Mouse (Mus musculus) kidney, embryonic 14.5 days (tissue): Measurements from ENCODE around the gene Vamp2. TPM values are rescaled to one million over a fixed set of nuclear protein-coding genes. Genes with fewer than 3 reads are reported as not detected.

ENCODE experiments used
- ATAC-seq: fragments of 200-750 bp; cut with Nextera tagmentation; 2 replicates; pipeline ENCODE4 v1.8.0; 2017; ENCODE audit warnings: moderate number of reproducible peaks, mild to moderate bottlenecking, moderate TSS enrichment, moderate library complexity; ENCODE audit not compliant: low FRiP score, low TSS enrichment
- H3K27ac ChIP-seq: fragments of 300-500 bp; sonication (generic); 2 replicates; pipeline ENCODE4 v1.5.1; 2014; ENCODE audit warnings: low read depth, mild to moderate bottlenecking, low read length, moderate library complexity, mixed read lengths
- H3K27me3 ChIP-seq: fragments of 300-500 bp; sonication (generic); 2 replicates; pipeline ENCODE4 v1.6.1; 2014; ENCODE audit warnings: mild to moderate bottlenecking, low read length; ENCODE audit not compliant: control insufficient read depth, insufficient read depth
- H3K36me3 ChIP-seq: fragments of 300-500 bp; sonication (generic); 2 replicates; pipeline ENCODE4 v1.6.1; 2014; ENCODE audit warnings: low read length, mixed read lengths; ENCODE audit not compliant: control insufficient read depth, insufficient read depth
- H3K4me1 ChIP-seq: fragments of 300-500 bp; sonication (generic); 2 replicates; pipeline ENCODE4 v1.6.1; 2014; ENCODE audit warnings: low read length, mixed read lengths; ENCODE audit not compliant: control insufficient read depth, insufficient read depth
- H3K4me2 ChIP-seq: fragments of 300-500 bp; sonication (generic); replicated peaks from 2 replicates; pipeline ENCODE4 v1.6.1; 2014; ENCODE audit warnings: low read depth, mild to moderate bottlenecking, low read length
- H3K4me3 ChIP-seq: fragments of 300-500 bp; sonication (generic); 2 replicates; pipeline ENCODE4 v1.5.1; 2014; ENCODE audit warnings: mild to moderate bottlenecking, low read length
- H3K9ac ChIP-seq: fragments of 300-500 bp; sonication (generic); 2 replicates; pipeline ENCODE4 v1.6.1; 2014; ENCODE audit warnings: low read depth, mild to moderate bottlenecking, low read length, moderate library complexity
- H3K9me3 ChIP-seq: fragments of 300-500 bp; sonication (generic); 2 replicates; pipeline ENCODE4 v1.6.1; 2016; ENCODE audit warnings: low read length; ENCODE audit not compliant: control insufficient read depth
- WGBS: fragments of 180-500 bp; shearing (Covaris S2); extraction: QIAGEN DNeasy Blood & Tissue Kit; methylation state at CpG from one replicate; pipeline ENCODE4 v1.1.7; 2014; 5-methylcytosine and 5-hydroxymethylcytosine counted together
- polyA plus RNA-seq: library from polyadenylated mRNA; unstranded; fragments of >200 nt; fragmentation: Nextera tagmentation; extraction: Ambion mirVana; gene quantifications from 2 replicates; pipeline ENCODE4 v1.2.1, GENCODE M21; 2014

Vamp2 gene
- polyA plus RNA-seq, 1 experiment from 2014 or later: 86.5 TPM

- H3K4me1 ChIP-seq: peaks cover 15% of the 10 kb centered on the region; the same call in 1 of the 2 replicates
- no peaks in the 10 kb centered on the region for H3K27me3 ChIP-seq
- WGBS: 65% methylated on average over 5 of the region's 5 CpGs
- no peaks in the 10 kb centered on the region for H3K36me3 ChIP-seq
- H3K9me3 ChIP-seq: no peaks in the 10 kb centered on the region
- ATAC-seq: no peak
- no peak overlapping the region for H3K4me2 ChIP-seq
- H3K9ac ChIP-seq: no peak overlapping the region
- no peak overlapping the region for H3K27ac ChIP-seq
- no peak overlapping the region for H3K4me3 ChIP-seq
Measured at GRCm38 (mm10) chr11:69076572-69076971, 11.7 kb upstream of the Vamp2 start.

- 83% methylated on average over 9 of the region's 9 CpGs for WGBS
Measured at GRCm38 (mm10) chr11:69077316-69077715, 11.0 kb upstream of the Vamp2 start.

GRCm38 (mm10) chr11:69078041-69078440 lies 10.2 kb upstream of the Vamp2 start:
- Histone ChIP-seq H3K27ac (no peak overlapping the region), H3K27me3 (no peaks in the 10 kb centered on the region), H3K4me3 (no peak overlapping the region), H3K9ac (no peak overlapping the region), H3K36me3 (no peaks in the 10 kb centered on the region), H3K4me1 (peaks cover 11% of the 10 kb centered on the region; the same call in 1 of the 2 replicates), H3K4me2 (no peak overlapping the region), H3K9me3 (no peaks in the 10 kb centered on the region)
- WGBS: 47% methylated on average over 6 of the region's 6 CpGs
- ATAC-seq: no peak

More at GRCm38 (mm10) chr11:69077316-69077715, 11.0 kb upstream of the Vamp2 start:
- Histone ChIP-seq H3K4me3 (no peak overlapping the region), H3K9ac (no peak overlapping the region), H3K36me3 (no peaks in the 10 kb centered on the region), H3K4me2 (no peak overlapping the region), H3K27me3 (no peaks in the 10 kb centered on the region), H3K27ac (no peak overlapping the region), H3K9me3 (no peaks in the 10 kb centered on the region), H3K4me1 (peaks cover 13% of the 10 kb centered on the region; the same call in 1 of the 2 replicates)
- no peak for ATAC-seq

- ATAC-seq: peak; percentile 40; the same call in 1 of the 2 replicates
- no peak overlapping the region for H3K4me3 ChIP-seq
- H3K4me2 ChIP-seq: no peak overlapping the region
- 38% methylated on average over 5 of the region's 5 CpGs for WGBS
- H3K36me3 ChIP-seq: no peaks in the 10 kb centered on the region
- no peaks in the 10 kb centered on the region for H3K9me3 ChIP-seq
- H3K9ac ChIP-seq: no peak overlapping the region
- no peaks in the 10 kb centered on the region for H3K27me3 ChIP-seq
- no peak overlapping the region for H3K27ac ChIP-seq
- H3K4me1 ChIP-seq: peaks cover 10% of the 10 kb centered on the region; the same call in 1 of the 2 replicates
Measured at GRCm38 (mm10) chr11:69078805-69079438, 9.4 kb upstream of the Vamp2 start.

- Histone ChIP-seq H3K27ac (no peak overlapping the region), H3K4me2 (no peak overlapping the region), H3K27me3 (no peaks in the 10 kb centered on the region), H3K4me1 (0 out of 2 replicates have a peak, but pooled peaks cover 4% of the 10 kb centered on the region), H3K4me3 (no peak overlapping the region), H3K9me3 (no peaks in the 10 kb centered on the region), H3K36me3 (no peaks in the 10 kb centered on the region), H3K9ac (no peak overlapping the region)
- ATAC-seq: no peak
- 75% methylated on average over 15 of the region's 15 CpGs for WGBS
Measured at GRCm38 (mm10) chr11:69080102-69080854, 8.0 kb upstream of the Vamp2 start.

GRCm38 (mm10) chr11:69080855-69081222 lies 7.5 kb upstream of the Vamp2 start:
- Histone ChIP-seq H3K9ac (no peak overlapping the region), H3K36me3 (no peaks in the 10 kb centered on the region), H3K27me3 (no peaks in the 10 kb centered on the region), H3K4me1 (0 out of 2 replicates have a peak, but pooled peaks cover 4% of the 10 kb centered on the region), H3K9me3 (no peaks in the 10 kb centered on the region), H3K27ac (no peak overlapping the region), H3K4me3 (no peak overlapping the region), H3K4me2 (no peak overlapping the region)
- WGBS: 89% methylated on average over 8 of the region's 8 CpGs
- no peak for ATAC-seq

- Histone ChIP-seq H3K4me1 (0 out of 2 replicates have a peak, but pooled peaks cover 5% of the 10 kb centered on the region), H3K4me2 (no peak overlapping the region), H3K9ac (no peak overlapping the region), H3K27me3 (no peaks in the 10 kb centered on the region), H3K27ac (no peak overlapping the region), H3K9me3 (no peaks in the 10 kb centered on the region), H3K36me3 (no peaks in the 10 kb centered on the region), H3K4me3 (no peak overlapping the region)
- ATAC-seq: no peak
- WGBS: 81% methylated on average over 7 of the region's 7 CpGs
Measured at GRCm38 (mm10) chr11:69081613-69082012, 6.7 kb upstream of the Vamp2 start.

- 55% methylated on average over 6 of the region's 6 CpGs for WGBS
- Histone ChIP-seq H3K9me3 (no peaks in the 10 kb centered on the region), H3K27ac (no peak overlapping the region), H3K9ac (no peak overlapping the region), H3K4me3 (no peak overlapping the region), H3K4me1 (peaks cover 19% of the 10 kb centered on the region), H3K27me3 (no peaks in the 10 kb centered on the region), H3K36me3 (peaks cover 12% of the 10 kb centered on the region), H3K4me2 (no peak overlapping the region)
- no peak for ATAC-seq
Measured at GRCm38 (mm10) chr11:69085608-69086007, 2.7 kb upstream of the Vamp2 start.

- Histone ChIP-seq H3K4me3 (no peak overlapping the region), H3K4me2 (no peak overlapping the region), H3K4me1 (peaks cover 21% of the 10 kb centered on the region), H3K27me3 (no peaks in the 10 kb centered on the region), H3K36me3 (peaks cover 19% of the 10 kb centered on the region), H3K27ac (peak overlapping the region; percentile 94), H3K9me3 (no peaks in the 10 kb centered on the region), H3K9ac (no peak overlapping the region)
- no peak for ATAC-seq
- 44% methylated on average over 6 of the region's 6 CpGs for WGBS
Measured at GRCm38 (mm10) chr11:69086390-69086789, 1.9 kb upstream of the Vamp2 start.
